Mouse (Mus musculus) liver, adult 2 months (tissue): ENCODE data around the gene Hmgxb4. TPM values are rescaled to one million over a fixed set of nuclear protein-coding genes. Genes with fewer than 3 reads are reported as not detected.

Experiments
- DNase-seq: peaks from one replicate; pipeline ENCODE4 v3.0.0-alpha.2; 2011; ENCODE audit warnings: low read depth, low spot score; ENCODE audit errors: extremely low read depth
- H3K27ac ChIP-seq: fragments of 200-500 bp; replicated peaks from 2 replicates; pipeline ENCODE4 v1.5.1; 2012; ENCODE audit warnings: low read depth, mild to moderate bottlenecking, control low read depth, inconsistent platforms, low read length; ENCODE audit not compliant: insufficient read depth
- H3K27me3 ChIP-seq: fragments of 200-500 bp; 2 replicates; pipeline ENCODE4 v1.6.1; 2012; ENCODE audit warnings: mild to moderate bottlenecking, moderate library complexity, low read length, inconsistent platforms; ENCODE audit not compliant: control insufficient read depth, insufficient read depth
- H3K36me3 ChIP-seq: fragments of 200-500 bp; 2 replicates; pipeline ENCODE4 v1.6.1; 2012; ENCODE audit warnings: low read length, inconsistent platforms; ENCODE audit not compliant: control insufficient read depth, insufficient read depth
- H3K4me1 ChIP-seq: fragments of 200-500 bp; 2 replicates; pipeline ENCODE4 v1.6.1; 2011; ENCODE audit warnings: low read length; ENCODE audit not compliant: control insufficient read depth, insufficient read depth
- H3K4me3 ChIP-seq: fragments of 200-500 bp; 2 replicates; pipeline ENCODE4 v1.5.1; 2011; ENCODE audit warnings: low read depth, mild to moderate bottlenecking, control low read depth, low read length, moderate library complexity; ENCODE audit not compliant: insufficient read depth
- H3K79me2 ChIP-seq: fragments of 200-500 bp; 2 replicates; pipeline ENCODE4 v1.6.1; 2012; ENCODE audit warnings: inconsistent platforms, mild to moderate bottlenecking, low read length, moderate library complexity; ENCODE audit not compliant: control insufficient read depth, insufficient read depth
- H3K9ac ChIP-seq: fragments of 200-500 bp; 2 replicates; pipeline ENCODE4 v1.6.1; 2012; ENCODE audit warnings: low read depth, mild to moderate bottlenecking, control low read depth, inconsistent platforms, low read length
- CTCF ChIP-seq: fragments of 200-500 bp; IDR thresholded peaks from 2 replicates; pipeline ENCODE4 v1.5.1; 2011; ENCODE audit warnings: low read depth, low read length, control low read depth
- POLR2A ChIP-seq: fragments of 200-500 bp; IDR thresholded peaks from 2 replicates; pipeline ENCODE4 v1.6.1; 2011; ENCODE audit warnings: low read length, control low read depth; ENCODE audit not compliant: insufficient read depth; ENCODE audit errors: extremely low read depth
- WGBS: fragments of 180-500 bp; shearing (Covaris S2); methylation state at CpG from one replicate; pipeline ENCODE4 v1.1.7; 2018; 5-methylcytosine and 5-hydroxymethylcytosine counted together
- polyA plus RNA-seq: library from polyadenylated mRNA; depleted of rRNA; stranded (reverse); fragments of >200 nt; gene quantifications from 2 replicates; pipeline ENCODE4 v1.2.3, GENCODE M21; 2012
- total RNA-seq: library from RNA; depleted of rRNA; stranded (reverse); fragments of >200 nt; gene quantifications from 2 replicates; pipeline ENCODE4 v1.2.3, GENCODE M21; 2014

The Hmgxb4 gene
- total and polyA plus RNA-seq, 2 experiments = 4.5 to 9.4 TPM

DNA sequence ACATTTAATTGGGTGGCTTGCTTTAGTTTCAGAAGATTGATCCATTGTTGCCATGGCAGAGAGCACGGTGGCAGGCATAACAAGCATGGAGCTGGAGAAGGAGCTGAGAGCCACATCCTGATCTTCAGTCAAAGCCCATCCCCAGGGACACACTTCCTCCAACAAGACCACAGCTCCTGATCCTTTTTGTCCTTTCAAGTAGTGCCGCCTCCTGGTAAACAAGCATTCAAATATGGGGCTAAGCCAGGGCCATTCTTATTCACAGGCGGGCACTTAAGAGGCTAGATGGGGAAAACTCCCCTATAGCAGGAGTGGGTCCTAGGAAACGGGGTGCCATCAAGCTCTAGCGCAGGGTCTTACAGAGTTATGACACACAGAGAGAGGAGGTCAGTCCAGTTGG lies 5.7 kb upstream of the Hmgxb4 start:
- WGBS = 96% methylated on average over 5 of the region's 5 CpGs
- TF ChIP-seq CTCF (no peak), POLR2A (no peak)
- no peaks in the 10 kb centered on the region for H3K36me3 ChIP-seq
- DNase-seq = no peak
- no peak overlapping the region for H3K27ac ChIP-seq
- no peaks in the 10 kb centered on the region for H3K27me3 ChIP-seq
- H3K4me1 ChIP-seq = no peaks in the 10 kb centered on the region
- H3K79me2 ChIP-seq = no peaks in the 10 kb centered on the region
- H3K4me3 ChIP-seq = no peak overlapping the region
- H3K9ac ChIP-seq = no peak overlapping the region

DNA sequence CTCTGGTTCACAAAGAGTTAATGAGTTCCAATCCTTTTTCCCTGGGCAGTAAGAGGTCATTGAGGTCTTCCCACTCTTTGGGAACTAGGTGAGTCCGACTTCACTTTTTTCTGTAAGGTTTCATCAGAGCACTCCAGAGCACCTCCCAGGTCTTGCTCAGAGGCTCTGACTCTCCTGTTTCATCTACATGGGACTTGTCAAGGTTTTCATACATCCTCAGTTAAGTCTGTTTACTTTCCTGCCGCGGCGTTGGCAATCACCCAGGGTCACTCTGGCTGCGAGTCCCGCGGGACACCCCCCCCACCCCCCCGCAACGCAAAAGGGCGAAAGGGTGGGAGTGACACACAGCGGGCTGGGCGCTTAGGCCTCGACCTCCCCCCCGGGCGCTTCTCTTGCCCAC lies 3.1 kb upstream of the Hmgxb4 start:
- Histone ChIP-seq H3K36me3 (no peaks in the 10 kb centered on the region), H3K9ac (no peak overlapping the region), H3K4me3 (no peak overlapping the region), H3K79me2 (no peaks in the 10 kb centered on the region), H3K4me1 (peaks cover 4% of the 10 kb centered on the region; the same call in 1 of the 2 replicates), H3K27ac (no peak overlapping the region), H3K27me3 (no peaks in the 10 kb centered on the region)
- WGBS = 16% methylated on average over 15 of the region's 15 CpGs
- no peak for DNase-seq
- TF ChIP-seq POLR2A = no peak
- no peak for TF ChIP-seq CTCF

DNA sequence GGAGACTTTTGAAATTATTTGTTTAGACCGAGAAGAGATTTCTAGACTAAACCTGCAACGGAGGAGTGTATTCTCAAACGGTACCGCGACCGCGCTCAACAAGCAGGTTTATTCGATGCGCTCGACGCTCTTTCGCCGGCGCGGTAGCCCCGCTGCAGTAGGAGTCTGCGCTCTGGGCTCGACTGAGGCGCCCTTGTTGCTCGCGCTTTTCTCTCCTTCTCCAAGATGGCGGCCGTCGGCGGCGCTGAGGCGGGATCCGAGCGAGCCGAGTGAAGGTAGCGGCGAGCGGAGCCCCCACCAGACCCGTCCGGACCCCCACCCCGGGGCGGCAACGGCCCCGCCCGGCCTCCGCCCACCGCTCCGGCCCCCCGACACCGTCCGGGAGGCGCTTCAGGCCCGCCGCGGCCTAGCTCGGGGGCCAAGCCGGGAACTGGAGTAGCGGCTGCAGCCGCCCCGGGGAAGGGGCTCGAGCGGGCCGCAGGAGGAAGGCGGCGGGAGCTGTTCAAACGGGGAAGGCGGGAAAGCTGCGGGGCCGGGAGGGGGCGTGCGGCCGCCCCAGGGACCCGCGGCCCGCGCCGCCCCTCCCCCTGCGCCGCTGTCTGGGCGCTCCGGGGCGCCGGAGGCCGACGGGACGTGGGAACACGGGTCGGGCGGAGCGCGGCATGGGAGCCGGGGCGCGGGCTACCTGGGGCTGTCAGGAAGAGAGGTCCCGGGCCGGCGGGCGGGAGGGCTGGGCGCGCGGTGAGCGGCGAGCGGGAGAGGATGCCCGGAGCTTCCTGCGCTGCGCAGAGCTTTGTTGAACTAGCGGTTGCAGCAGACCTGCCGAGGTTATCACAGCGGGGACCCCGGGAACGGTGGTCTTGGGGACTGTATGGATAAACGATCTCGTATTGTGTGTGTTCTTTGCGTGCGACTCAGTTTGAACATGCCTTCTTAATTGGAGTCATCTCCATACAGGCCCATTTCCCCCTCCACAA lies 607 bp downstream of the Hmgxb4 start:
- Histone ChIP-seq H3K4me3 (peak overlapping the region; percentile 76), H3K9ac (peak overlapping the region; percentile 84), H3K36me3 (no peaks in the 10 kb centered on the region), H3K79me2 (no peaks in the 10 kb centered on the region), H3K4me1 (peaks cover 4% of the 10 kb centered on the region; the same call in 1 of the 2 replicates), H3K27me3 (no peaks in the 10 kb centered on the region), H3K27ac (no peak overlapping the region)
- DNase-seq = peak; percentile 77
- under 1% methylated on average over 103 of the region's 111 CpGs for WGBS
- TF ChIP-seq CTCF = no peak
- TF ChIP-seq POLR2A = 0 out of 2 replicates have a peak, but pooled peaks have one; percentile 36

DNA sequence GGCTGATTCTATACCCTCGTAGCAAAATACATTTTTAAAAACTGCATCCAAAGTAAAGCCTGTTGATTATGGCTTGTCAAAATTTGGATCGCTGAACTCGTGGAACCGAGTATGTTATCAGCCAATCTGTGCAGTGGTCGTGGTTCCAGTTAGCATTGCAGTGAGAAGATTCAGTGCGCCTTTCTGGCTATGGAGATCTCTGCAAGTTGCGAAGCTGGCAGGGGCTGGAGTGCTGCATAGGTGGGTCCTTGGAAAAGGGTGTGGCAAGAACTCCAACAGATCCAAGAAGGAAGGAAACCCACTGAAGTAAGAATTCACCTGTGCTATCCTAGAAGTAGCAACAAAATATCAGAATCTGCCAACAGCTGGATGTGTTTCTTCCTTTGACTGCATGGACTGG lies 1.4 kb downstream of the Hmgxb4 start:
- Histone ChIP-seq H3K4me3 (no peak overlapping the region; the same call in 1 of the 2 replicates), H3K27me3 (no peaks in the 10 kb centered on the region), H3K79me2 (no peaks in the 10 kb centered on the region), H3K36me3 (no peaks in the 10 kb centered on the region), H3K27ac (no peak overlapping the region), H3K9ac (no peak overlapping the region), H3K4me1 (peaks cover 4% of the 10 kb centered on the region; the same call in 1 of the 2 replicates)
- TF ChIP-seq POLR2A = no peak
- no peak for TF ChIP-seq CTCF
- 19% methylated on average over 7 of the region's 7 CpGs for WGBS
- no peak for DNase-seq

DNA sequence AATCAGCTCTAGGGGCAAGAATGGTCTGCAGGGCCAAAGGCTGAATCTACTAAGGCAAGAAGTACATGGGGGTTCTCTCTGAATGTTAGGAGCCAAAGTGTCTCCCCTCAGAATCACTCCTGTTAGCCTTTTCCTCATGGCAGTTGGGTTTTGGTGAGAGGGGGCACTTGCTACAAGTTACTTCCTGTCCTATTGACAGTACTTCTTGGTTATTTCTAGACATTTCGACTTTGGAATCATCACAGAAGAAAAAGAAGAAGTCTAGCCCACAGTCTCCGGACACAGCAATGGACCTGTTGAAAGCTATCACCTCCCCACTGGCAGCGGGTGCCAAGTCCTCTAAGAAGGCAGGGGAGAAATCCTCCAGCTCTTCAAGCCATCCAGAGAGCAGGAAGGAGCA lies 7.3 kb downstream of the Hmgxb4 start:
- 91% methylated on average over 3 of the region's 3 CpGs for WGBS

DNA sequence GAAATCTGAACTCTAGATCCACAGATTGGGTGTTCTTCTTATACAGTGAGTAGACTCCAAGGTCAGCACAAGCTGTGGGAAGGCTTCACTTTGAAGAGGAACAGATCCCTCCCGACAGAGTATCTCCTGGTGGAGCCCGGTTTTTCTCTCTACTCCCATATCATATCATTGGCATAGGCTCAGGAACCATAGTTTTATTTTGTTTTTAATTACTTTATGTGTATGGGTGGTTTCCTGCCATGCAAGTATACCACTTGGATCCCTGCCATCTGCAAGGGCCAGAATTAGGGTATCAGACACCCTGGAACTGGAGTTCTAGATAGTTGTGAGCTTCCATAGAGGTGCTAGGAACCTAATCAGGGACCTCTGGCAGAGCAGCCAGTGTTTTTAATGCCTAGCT lies 15.7 kb downstream of the Hmgxb4 start:
- H3K27ac ChIP-seq = no peak overlapping the region
- no peaks in the 10 kb centered on the region for H3K27me3 ChIP-seq
- H3K36me3 ChIP-seq = peaks cover 3% of the 10 kb centered on the region; the same call in 1 of the 2 replicates
- 94% methylated on average over 2 of the region's 2 CpGs for WGBS
- H3K4me3 ChIP-seq = no peak overlapping the region
- TF ChIP-seq CTCF (no peak), POLR2A (no peak)
- no peak overlapping the region for H3K9ac ChIP-seq
- H3K79me2 ChIP-seq = no peaks in the 10 kb centered on the region
- no peak for DNase-seq
- no peaks in the 10 kb centered on the region for H3K4me1 ChIP-seq

More for the DNA sequence above, 7.3 kb downstream of the Hmgxb4 start:
- DNase-seq = no peak
- Histone ChIP-seq H3K79me2 (no peaks in the 10 kb centered on the region), H3K9ac (no peak overlapping the region), H3K27ac (no peak overlapping the region), H3K4me3 (no peak overlapping the region), H3K36me3 (peaks cover 21% of the 10 kb centered on the region), H3K4me1 (no peaks in the 10 kb centered on the region), H3K27me3 (no peaks in the 10 kb centered on the region)
- TF ChIP-seq CTCF = no peak
- TF ChIP-seq POLR2A = no peak
